Mouse (Mus musculus): ENCODE data around the gene Crkl. TPM values are rescaled to one million over a fixed set of nuclear protein-coding genes. Genes with fewer than 3 reads are reported as not detected.

Crkl gene
- polyA plus RNA-seq, 1 experiment: 14.8 TPM

DNA sequence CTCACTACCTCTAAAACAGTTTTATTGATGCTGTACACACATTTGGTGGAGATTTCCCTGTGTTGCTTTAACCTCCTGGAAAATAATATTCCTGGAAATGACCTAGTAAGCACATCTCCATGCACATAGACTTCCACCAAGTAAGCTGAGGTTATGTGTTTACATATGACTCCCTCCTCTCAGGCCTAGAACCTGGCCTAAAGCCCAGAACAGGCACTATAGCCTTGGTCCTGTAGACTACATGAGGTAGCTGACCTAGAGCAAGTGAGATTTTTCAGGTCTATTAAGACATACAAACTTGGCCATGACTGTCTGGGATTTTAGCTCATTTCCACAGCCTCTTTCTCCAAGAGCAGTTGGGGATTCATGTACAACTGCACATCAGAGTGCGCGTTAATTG, 58.4 kb downstream of the Crkl start:
- Histone ChIP-seq H3K27me3 (ENCODE audit: control insufficient read depth, insufficient read depth, insufficient read length) (peaks cover 14% of the 10 kb centered on the region), H3K4me3 (peak overlapping the region; percentile 78), H3ac (ENCODE audit: control insufficient read depth, insufficient read length) (no peak overlapping the region), H3K4me2 (ENCODE audit: low read depth) (peak overlapping the region; percentile 87), H3K36me3 (ENCODE audit: control insufficient read depth, insufficient read depth) (peaks cover 20% of the 10 kb centered on the region), H3K79me2 (ENCODE audit: control insufficient read depth, insufficient read depth) (peaks cover 20% of the 10 kb centered on the region)
- TF ChIP-seq MAX (IDR thresholded peaks at IDR 0.05; ENCODE audit: low read depth) (no peak), SRF (IDR thresholded peaks at IDR 0.05; ENCODE audit: control insufficient read depth, insufficient read length, low read depth) (no peak), MYOG (IDR thresholded peaks at IDR 0.05; ENCODE audit: control insufficient read depth in 1 of 3, insufficient read depth in 1 of 3, insufficient read length in 2 of 3, low read depth in 2 of 3) (no peak), CEBPB (IDR thresholded peaks at IDR 0.05; ENCODE audit: insufficient read depth, poor library complexity, severe bottlenecking) (no peak), POLR2AphosphoS2 (IDR thresholded peaks at IDR 0.05; ENCODE audit: insufficient read length, low read depth) (no peak), USF1 (IDR thresholded peaks at IDR 0.05; ENCODE audit: low read depth) (no peak), E2F4 (IDR thresholded peaks at IDR 0.05; ENCODE audit: insufficient read depth) (no peak), MYOD1 (IDR thresholded peaks at IDR 0.05; ENCODE audit: control insufficient read depth in 1 of 3, insufficient read length in 2 of 3, low read depth in 2 of 3) (no peak), POLR2A (IDR thresholded peaks at IDR 0.05; ENCODE audit: insufficient read length, low read depth) (no peak), TCF3 (IDR thresholded peaks at IDR 0.05; ENCODE audit: insufficient read length, low read depth) (no peak), REST (IDR thresholded peaks at IDR 0.05; ENCODE audit: insufficient read depth, insufficient read length) (no peak), TCF12 (IDR thresholded peaks at IDR 0.05; ENCODE audit: insufficient read depth, poor library complexity, severe bottlenecking) (no peak)

DNA sequence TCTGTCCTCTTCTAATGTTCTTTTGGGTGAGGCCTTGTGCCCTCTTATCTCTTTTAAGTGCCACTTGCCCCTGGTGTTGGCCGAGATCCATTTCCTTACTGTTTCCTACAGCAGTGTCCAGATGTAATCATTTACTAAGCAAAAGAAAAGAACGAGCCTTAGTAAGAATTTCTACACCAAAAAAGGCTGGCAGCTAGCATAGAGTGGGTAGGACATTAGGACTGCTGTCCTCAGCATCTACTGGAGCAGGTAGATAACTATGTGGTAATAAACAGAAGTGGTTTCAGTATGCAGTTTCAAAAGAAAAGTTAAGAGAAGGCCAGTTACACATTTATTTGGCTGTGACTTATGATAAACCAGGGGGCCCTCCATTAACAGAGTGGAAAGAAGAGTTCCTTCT, 58.9 kb downstream of the Crkl start:
- TF ChIP-seq SRF (IDR thresholded peaks at IDR 0.05; ENCODE audit: control insufficient read depth, insufficient read length, low read depth) (no peak), MAX (IDR thresholded peaks at IDR 0.05; ENCODE audit: low read depth) (no peak), TCF3 (IDR thresholded peaks at IDR 0.05; ENCODE audit: insufficient read length, low read depth) (no peak), POLR2AphosphoS2 (IDR thresholded peaks at IDR 0.05; ENCODE audit: insufficient read length, low read depth) (no peak), TCF12 (IDR thresholded peaks at IDR 0.05; ENCODE audit: insufficient read depth, poor library complexity, severe bottlenecking) (no peak), POLR2A (IDR thresholded peaks at IDR 0.05; ENCODE audit: insufficient read length, low read depth) (no peak), USF1 (IDR thresholded peaks at IDR 0.05; ENCODE audit: low read depth) (no peak), CEBPB (IDR thresholded peaks at IDR 0.05; ENCODE audit: insufficient read depth, poor library complexity, severe bottlenecking) (no peak), MYOG (IDR thresholded peaks at IDR 0.05; ENCODE audit: control insufficient read depth in 1 of 3, insufficient read depth in 1 of 3, insufficient read length in 2 of 3, low read depth in 2 of 3) (no peak), REST (IDR thresholded peaks at IDR 0.05; ENCODE audit: insufficient read depth, insufficient read length) (no peak), E2F4 (IDR thresholded peaks at IDR 0.05; ENCODE audit: insufficient read depth) (no peak), MYOD1 (IDR thresholded peaks at IDR 0.05; ENCODE audit: control insufficient read depth in 1 of 3, insufficient read length in 2 of 3, low read depth in 2 of 3) (no peak)
- Histone ChIP-seq H3K36me3 (ENCODE audit: control insufficient read depth, insufficient read depth) (peaks cover 24% of the 10 kb centered on the region), H3K79me2 (ENCODE audit: control insufficient read depth, insufficient read depth) (peaks cover 20% of the 10 kb centered on the region), H3K4me2 (ENCODE audit: low read depth) (peak overlapping the region; percentile 87), H3K4me3 (peak overlapping the region; percentile 78), H3K27me3 (ENCODE audit: control insufficient read depth, insufficient read depth, insufficient read length) (peaks cover 8% of the 10 kb centered on the region), H3ac (ENCODE audit: control insufficient read depth, insufficient read length) (no peak overlapping the region)

GRCm38 (mm10) chr16:17511431-17511830, 59.6 kb downstream of the Crkl start:
- Histone ChIP-seq H3K4me3 (no peak overlapping the region), H3K36me3 (ENCODE audit: control insufficient read depth, insufficient read depth) (peaks cover 26% of the 10 kb centered on the region)
- TF ChIP-seq CEBPB (IDR thresholded peaks at IDR 0.05; ENCODE audit: insufficient read depth, poor library complexity, severe bottlenecking) (no peak), TCF12 (IDR thresholded peaks at IDR 0.05; ENCODE audit: insufficient read depth, poor library complexity, severe bottlenecking) (no peak), MAX (IDR thresholded peaks at IDR 0.05; ENCODE audit: low read depth) (no peak), SRF (IDR thresholded peaks at IDR 0.05; ENCODE audit: control insufficient read depth, insufficient read length, low read depth) (no peak), TCF3 (IDR thresholded peaks at IDR 0.05; ENCODE audit: insufficient read length, low read depth) (no peak), MYOD1 (IDR thresholded peaks at IDR 0.05; ENCODE audit: control insufficient read depth in 1 of 3, insufficient read length in 2 of 3, low read depth in 2 of 3) (no peak), POLR2A (IDR thresholded peaks at IDR 0.05; ENCODE audit: insufficient read length, low read depth) (no peak), MYOG (IDR thresholded peaks at IDR 0.05; ENCODE audit: control insufficient read depth in 1 of 3, insufficient read depth in 1 of 3, insufficient read length in 2 of 3, low read depth in 2 of 3) (no peak), POLR2AphosphoS2 (IDR thresholded peaks at IDR 0.05; ENCODE audit: insufficient read length, low read depth) (no peak), E2F4 (IDR thresholded peaks at IDR 0.05; ENCODE audit: insufficient read depth) (no peak), USF1 (IDR thresholded peaks at IDR 0.05; ENCODE audit: low read depth) (no peak), REST (IDR thresholded peaks at IDR 0.05; ENCODE audit: insufficient read depth, insufficient read length) (no peak)

DNA sequence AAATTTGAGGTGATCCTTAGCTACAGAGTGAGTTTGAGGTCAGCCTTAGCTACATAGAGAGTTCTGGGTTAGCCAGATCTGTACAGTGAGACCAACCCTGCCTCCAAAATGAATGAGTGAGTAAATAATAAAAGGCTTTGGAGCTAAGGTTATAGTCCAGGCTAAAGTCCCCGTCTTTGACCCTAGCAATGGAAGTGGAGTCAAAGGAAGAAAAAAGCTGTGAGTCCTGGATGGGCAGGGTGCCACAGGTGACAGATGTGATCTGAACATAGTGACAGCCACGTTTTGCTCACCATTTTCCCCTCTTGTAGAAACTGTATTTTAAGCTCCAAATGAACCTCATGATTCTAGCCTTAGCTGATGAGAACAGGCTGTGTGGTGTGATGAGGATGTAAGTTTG, 67.1 kb downstream of the Crkl start:
- no peak overlapping the region for H3K4me3 ChIP-seq
- no peak overlapping the region for H3ac ChIP-seq (ENCODE audit: control insufficient read depth, insufficient read length)
- no peaks in the 10 kb centered on the region for H3K27me3 ChIP-seq (ENCODE audit: control insufficient read depth, insufficient read depth, insufficient read length)
- H3K79me2 ChIP-seq (ENCODE audit: control insufficient read depth, insufficient read depth): no peaks in the 10 kb centered on the region
- TF ChIP-seq E2F4 (IDR thresholded peaks at IDR 0.05; ENCODE audit: insufficient read depth) (no peak), MAX (IDR thresholded peaks at IDR 0.05; ENCODE audit: low read depth) (no peak), SRF (IDR thresholded peaks at IDR 0.05; ENCODE audit: control insufficient read depth, insufficient read length, low read depth) (no peak), POLR2A (IDR thresholded peaks at IDR 0.05; ENCODE audit: insufficient read length, low read depth) (no peak), USF1 (IDR thresholded peaks at IDR 0.05; ENCODE audit: low read depth) (no peak), POLR2AphosphoS2 (IDR thresholded peaks at IDR 0.05; ENCODE audit: insufficient read length, low read depth) (no peak), TCF3 (IDR thresholded peaks at IDR 0.05; ENCODE audit: insufficient read length, low read depth) (no peak), MYOG (IDR thresholded peaks at IDR 0.05; ENCODE audit: control insufficient read depth in 1 of 3, insufficient read depth in 1 of 3, insufficient read length in 2 of 3, low read depth in 2 of 3) (no peak), TCF12 (IDR thresholded peaks at IDR 0.05; ENCODE audit: insufficient read depth, poor library complexity, severe bottlenecking) (no peak), REST (IDR thresholded peaks at IDR 0.05; ENCODE audit: insufficient read depth, insufficient read length) (no peak), MYOD1 (IDR thresholded peaks at IDR 0.05; ENCODE audit: control insufficient read depth in 1 of 3, insufficient read length in 2 of 3, low read depth in 2 of 3) (no peak), CEBPB (IDR thresholded peaks at IDR 0.05; ENCODE audit: insufficient read depth, poor library complexity, severe bottlenecking) (no peak)
- H3K4me2 ChIP-seq (ENCODE audit: low read depth): no peak overlapping the region
- peaks cover 45% of the 10 kb centered on the region for H3K36me3 ChIP-seq (ENCODE audit: control insufficient read depth, insufficient read depth)

More at GRCm38 (mm10) chr16:17511431-17511830, 59.6 kb downstream of the Crkl start:
- Histone ChIP-seq H3K4me2 (ENCODE audit: low read depth) (no peak overlapping the region), H3K27me3 (ENCODE audit: control insufficient read depth, insufficient read depth, insufficient read length) (peaks cover under 1% of the 10 kb centered on the region), H3ac (ENCODE audit: control insufficient read depth, insufficient read length) (no peak overlapping the region), H3K79me2 (ENCODE audit: control insufficient read depth, insufficient read depth) (peaks cover 20% of the 10 kb centered on the region)

All from myocyte (in vitro differentiated cells).